Mouse (Mus musculus): Measurements from ENCODE around the gene 4930596D02Rik.

4930596D02Rik gene

GRCm38 (mm10) chr14:35811878-35812277 is at the start of gene 4930596D02Rik:
TSS of gene 4930596D02Rik (minus strand) at chr14:35811978.
- no peak for DNase-seq (ENCODE audit: low read depth in 1 of 2, low spot score in 2 of 2)

- DNase-seq (ENCODE audit: low read depth in 1 of 2, low spot score in 2 of 2): no peak
Measured at GRCm38 (mm10) chr14:35853254-35853653, 41.5 kb upstream of the 4930596D02Rik start.

- no peak for DNase-seq (ENCODE audit: low read depth in 1 of 2, low spot score in 2 of 2)
Measured at GRCm38 (mm10) chr14:35845271-35845670, 33.5 kb upstream of the 4930596D02Rik start.

GRCm38 (mm10) chr14:35842111-35842721 is 30.4 kb upstream of the 4930596D02Rik start:
- no peak for DNase-seq (ENCODE audit: low read depth in 1 of 2, low spot score in 2 of 2)

- DNase-seq (ENCODE audit: low read depth in 1 of 2, low spot score in 2 of 2): no peak
Measured at GRCm38 (mm10) chr14:35792656-35793213, 19.0 kb downstream of the 4930596D02Rik start.

GRCm38 (mm10) chr14:35780033-35780432 is 31.7 kb downstream of the 4930596D02Rik start:
- no peak for DNase-seq (ENCODE audit: low read depth in 1 of 2, low spot score in 2 of 2)

- no peak for DNase-seq (ENCODE audit: low read depth in 1 of 2, low spot score in 2 of 2)
Measured at GRCm38 (mm10) chr14:35773306-35773705, 38.5 kb downstream of the 4930596D02Rik start.
